Mouse (Mus musculus): ENCODE measurements around the gene Trim14.

DNA sequence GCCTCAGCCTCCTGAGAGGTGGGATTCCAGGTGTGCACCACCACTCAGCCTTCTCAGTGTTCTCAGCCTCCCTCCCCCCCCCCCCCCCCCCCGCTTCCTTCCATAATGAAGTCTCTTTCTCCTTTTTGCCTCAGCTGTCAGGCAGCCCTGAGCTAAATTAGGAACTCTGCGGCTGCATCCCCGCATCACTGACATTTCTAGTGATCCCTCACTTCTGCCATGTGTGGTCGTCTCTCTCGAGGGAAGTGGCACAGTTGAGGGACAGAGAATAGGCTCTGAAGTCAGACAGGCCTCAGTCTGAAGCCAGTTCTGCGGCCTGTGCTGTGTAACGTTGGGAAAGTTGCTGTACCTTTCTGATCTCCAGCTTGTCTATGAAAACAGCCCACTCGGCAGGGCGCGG is 14.0 kb upstream of the Trim14 start:
- no peak for TF ChIP-seq POLR2A (IDR thresholded peaks at IDR 0.05; ENCODE audit: insufficient read depth, low read depth, low read length)
- TF ChIP-seq CTCF (IDR thresholded peaks at IDR 0.05): no peak

All from heart, adult 2 months (tissue).